Mouse (Mus musculus) forebrain, embryonic 13.5 days (tissue): ENCODE measurements at regions not wholly inside any gene's neighbourhood (a gene's known extent, or its start where the extent isn't known, plus 50 kb on each side); places are given as distances from the start of the nearest gene placed in this dataset.
"Not testable (repeated sequence)": the region's sequence is repeated elsewhere in the genome, so short reads cannot be mapped to it uniquely, and the experiment has no call there.

Experiments used
- ATAC-seq: fragments of 200-750 bp; cut with Nextera tagmentation; 2 replicates; pipeline ENCODE4 v1.8.0; 2017
- H3K27ac ChIP-seq: fragments of 300-500 bp; sonication (generic); 2 replicates; pipeline ENCODE4 v1.5.1; 2015; ENCODE audit warnings: inconsistent platforms, mild to moderate bottlenecking, moderate library complexity
- H3K27me3 ChIP-seq: fragments of 300-500 bp; sonication (generic); 2 replicates; pipeline ENCODE4 v1.6.1; 2015; ENCODE audit warnings: mild to moderate bottlenecking, inconsistent platforms
- H3K36me3 ChIP-seq: fragments of 300-500 bp; sonication (generic); 2 replicates; pipeline ENCODE4 v1.6.1; 2015; ENCODE audit warnings: mild to moderate bottlenecking, inconsistent platforms; ENCODE audit not compliant: poor library complexity, severe bottlenecking
- H3K4me1 ChIP-seq: fragments of 300-500 bp; sonication (generic); 2 replicates; pipeline ENCODE4 v1.6.1; 2015; ENCODE audit warnings: inconsistent platforms
- H3K4me2 ChIP-seq: fragments of 300-500 bp; sonication (generic); 2 replicates; pipeline ENCODE4 v1.6.1; 2015; ENCODE audit warnings: inconsistent platforms, mild to moderate bottlenecking, moderate library complexity
- H3K4me3 ChIP-seq: fragments of 300-500 bp; sonication (generic); 2 replicates; pipeline ENCODE4 v1.5.1; 2015; ENCODE audit warnings: mild to moderate bottlenecking, inconsistent platforms
- H3K9ac ChIP-seq: fragments of 300-500 bp; sonication (generic); 2 replicates; pipeline ENCODE4 v1.6.1; 2015; ENCODE audit warnings: mild to moderate bottlenecking, inconsistent platforms
- H3K9me3 ChIP-seq: fragments of 300-500 bp; sonication (generic); replicated peaks from 2 replicates; pipeline ENCODE4 v1.6.1; 2016; ENCODE audit warnings: inconsistent platforms
- WGBS: fragments of 180-500 bp; shearing (Covaris S2); methylation state at CpG from one replicate; pipeline ENCODE4 v1.1.7; 2015; 5-methylcytosine and 5-hydroxymethylcytosine counted together

DNA sequence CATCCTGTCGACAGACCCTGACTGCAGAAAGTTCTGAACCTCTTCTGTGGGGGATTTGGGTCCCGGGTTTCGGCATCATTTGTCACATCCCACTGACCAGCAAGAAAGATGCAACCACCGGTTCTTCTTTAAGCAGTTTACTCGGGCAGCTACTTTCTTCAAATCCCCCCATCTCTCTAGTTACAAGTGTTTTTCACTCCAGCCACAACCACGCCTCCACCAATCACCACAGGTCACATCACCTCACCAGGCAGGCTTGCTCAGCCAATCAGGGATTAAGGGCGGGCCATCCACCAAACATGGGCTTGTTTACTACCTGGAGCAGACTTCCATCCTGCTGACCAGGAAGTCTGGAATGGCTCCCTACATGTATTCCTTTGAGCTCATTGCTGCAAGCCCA is 119.6 kb downstream of the Tnfsf18 start:
- not testable (repeated sequence) for H3K27ac ChIP-seq, H3K36me3 ChIP-seq, H3K9ac ChIP-seq, H3K27me3 ChIP-seq, H3K4me1 ChIP-seq, H3K4me2 ChIP-seq, H3K9me3 ChIP-seq, ATAC-seq, H3K4me3 ChIP-seq
- 88% methylated on average over 7 of the region's 7 CpGs for WGBS

DNA sequence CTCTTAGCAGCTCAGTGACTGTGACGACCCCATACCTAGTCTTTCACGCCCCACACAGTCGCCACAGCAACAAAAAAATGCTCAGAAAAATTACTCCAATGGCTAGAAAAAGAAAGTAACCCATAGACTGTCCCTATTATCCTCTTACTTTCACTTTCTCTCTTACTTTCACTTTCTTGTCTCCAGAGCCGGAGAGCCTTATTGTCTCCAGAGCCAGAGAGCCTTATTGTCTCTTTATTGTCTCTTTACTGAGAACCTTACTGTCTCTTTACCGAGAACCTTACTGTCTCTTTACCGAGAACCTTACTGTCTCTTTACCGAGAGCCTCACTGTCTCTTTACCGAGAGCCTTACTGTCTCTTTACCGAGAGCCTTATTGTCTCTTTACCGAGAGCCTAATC is 119.2 kb downstream of the Tnfsf18 start:
- H3K27ac ChIP-seq, H3K4me2 ChIP-seq, H3K4me1 ChIP-seq, H3K9me3 ChIP-seq, H3K4me3 ChIP-seq, H3K36me3 ChIP-seq, H3K27me3 ChIP-seq, ATAC-seq, H3K9ac ChIP-seq: not testable (repeated sequence)
- 92% methylated on average over 10 of the region's 10 CpGs for WGBS

DNA sequence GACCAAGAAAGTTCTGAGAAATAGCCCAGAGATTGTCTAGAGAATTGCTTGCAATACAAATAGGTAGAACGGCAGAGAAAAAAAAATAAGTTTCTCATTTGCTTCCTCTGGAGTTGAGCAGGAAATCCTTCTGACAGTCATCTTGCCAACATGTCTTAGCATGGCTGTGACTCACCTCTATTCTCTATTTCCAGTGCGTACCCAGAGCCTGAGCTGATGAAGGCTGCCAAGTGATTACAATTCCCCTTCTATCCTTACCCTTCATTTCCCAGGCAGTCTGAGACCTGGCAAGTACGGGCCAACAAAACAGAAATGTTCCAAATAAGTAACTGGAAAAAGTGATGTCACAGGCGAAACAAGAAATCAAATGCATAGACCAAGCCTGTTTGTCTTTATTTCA is 113.0 kb downstream of the Tnfsf18 start:
- no peak overlapping the region for H3K27ac ChIP-seq
- H3K4me3 ChIP-seq: no peak overlapping the region
- H3K9ac ChIP-seq: no peak overlapping the region
- no peak for ATAC-seq
- no peaks in the 10 kb centered on the region for H3K9me3 ChIP-seq
- H3K27me3 ChIP-seq: no peaks in the 10 kb centered on the region
- no peaks in the 10 kb centered on the region for H3K4me1 ChIP-seq
- no peak overlapping the region for H3K4me2 ChIP-seq
- no peaks in the 10 kb centered on the region for H3K36me3 ChIP-seq
- 86% methylated on average over 4 of the region's 4 CpGs for WGBS

DNA sequence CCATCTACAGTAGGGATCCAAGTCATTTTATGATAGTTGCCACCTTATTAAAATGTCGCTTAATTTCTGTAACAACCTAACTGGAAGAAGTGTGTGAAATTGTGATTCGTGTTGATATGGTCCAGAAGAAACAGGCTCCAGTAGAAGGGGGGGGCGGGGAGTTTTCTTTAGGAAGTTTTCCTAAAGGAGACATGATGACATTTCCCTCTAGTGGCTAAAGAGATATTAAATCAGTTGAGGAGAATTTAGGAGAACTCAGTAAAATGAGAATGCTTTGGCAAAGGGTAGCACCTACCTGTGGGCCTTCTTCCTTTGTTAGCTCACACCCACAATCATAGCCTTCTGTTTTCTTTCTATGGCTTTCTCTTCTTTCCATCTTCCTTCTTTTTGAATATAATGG is 107.7 kb downstream of the Tnfsf18 start:
- Histone ChIP-seq H3K36me3 (no peaks in the 10 kb centered on the region), H3K27me3 (no peaks in the 10 kb centered on the region), H3K4me2 (no peak overlapping the region), H3K4me3 (no peak overlapping the region), H3K4me1 (no peaks in the 10 kb centered on the region), H3K9me3 (no peaks in the 10 kb centered on the region), H3K9ac (no peak overlapping the region), H3K27ac (no peak overlapping the region)
- 90% methylated on average over 3 of the region's 3 CpGs for WGBS
- no peak for ATAC-seq

DNA sequence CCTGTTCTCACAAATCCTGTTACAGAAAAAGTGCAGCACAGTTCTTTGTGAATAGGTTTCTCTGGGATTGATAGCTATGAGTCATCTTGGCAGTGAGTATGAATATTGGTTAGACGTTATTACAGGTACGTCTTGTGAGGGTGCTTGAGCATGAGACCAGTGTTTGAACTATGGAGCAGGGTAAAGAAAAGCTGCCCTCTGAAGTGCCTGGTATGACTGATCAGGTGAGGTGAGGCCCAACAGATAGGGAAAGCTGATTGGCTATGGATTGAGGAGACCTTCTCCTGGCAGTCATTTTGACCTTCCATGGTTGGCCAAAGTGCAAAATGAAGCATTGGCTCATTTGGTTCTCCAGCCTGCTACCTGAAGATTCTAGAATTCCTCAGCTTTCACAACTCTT is 106.7 kb downstream of the Tnfsf18 start:
- Histone ChIP-seq H3K4me3 (no peak overlapping the region), H3K9me3 (no peaks in the 10 kb centered on the region), H3K4me1 (no peaks in the 10 kb centered on the region), H3K4me2 (no peak overlapping the region), H3K27ac (no peak overlapping the region), H3K9ac (no peak overlapping the region), H3K27me3 (no peaks in the 10 kb centered on the region), H3K36me3 (no peaks in the 10 kb centered on the region)
- ATAC-seq: no peak
- WGBS: 95% methylated on average over 2 of the region's 2 CpGs

DNA sequence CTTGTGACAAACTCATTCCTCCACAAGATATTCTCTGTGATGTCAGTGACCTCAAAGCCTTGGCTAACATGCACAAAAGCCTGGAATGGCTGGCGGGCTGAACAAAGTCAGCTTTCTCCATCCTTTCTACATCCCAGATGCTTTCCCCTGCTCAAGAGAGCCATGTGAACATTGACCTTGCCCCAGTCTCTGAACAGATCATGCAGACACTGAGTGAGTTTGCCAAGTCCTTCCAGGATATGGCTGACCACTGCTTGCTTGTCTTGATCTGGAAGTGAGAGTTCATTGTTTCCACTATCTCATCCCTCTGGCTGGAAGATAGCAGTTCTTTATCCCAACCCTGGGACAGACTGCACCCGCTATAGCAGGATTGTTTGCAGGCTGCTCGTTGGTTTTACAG is 103.7 kb downstream of the Tnfsf18 start:
- ATAC-seq: no peak
- Histone ChIP-seq H3K27me3 (no peaks in the 10 kb centered on the region), H3K9me3 (no peaks in the 10 kb centered on the region), H3K4me1 (no peaks in the 10 kb centered on the region), H3K9ac (no peak overlapping the region), H3K27ac (no peak overlapping the region), H3K4me2 (no peak overlapping the region), H3K4me3 (no peak overlapping the region), H3K36me3 (no peaks in the 10 kb centered on the region)
- 92% methylated on average over 3 of the region's 3 CpGs for WGBS

DNA sequence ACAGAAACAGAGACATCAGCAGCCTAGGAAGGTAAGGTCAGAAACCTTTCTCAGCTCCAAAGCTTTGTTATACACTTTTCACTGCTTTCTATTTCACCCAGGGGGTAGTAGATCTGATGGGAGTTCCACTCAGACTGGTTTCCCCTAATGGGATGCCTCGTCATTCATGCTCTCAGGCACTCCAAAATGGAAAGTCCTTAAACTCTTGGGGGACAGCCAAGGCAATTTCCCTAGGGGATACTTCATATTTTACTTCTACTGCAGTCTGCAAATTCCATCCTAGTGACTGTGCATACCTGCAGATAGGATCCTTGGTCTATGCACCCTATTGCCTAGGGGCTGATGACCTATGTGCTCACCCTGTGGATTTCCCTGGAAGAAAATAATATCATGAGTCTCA is 82.1 kb downstream of the Tnfsf18 start:
- no peaks in the 10 kb centered on the region for H3K36me3 ChIP-seq
- 70% methylated on average over 1 of the region's 1 CpGs for WGBS
- no peaks in the 10 kb centered on the region for H3K27me3 ChIP-seq
- H3K4me1 ChIP-seq: peaks cover 7% of the 10 kb centered on the region; the same call in 1 of the 2 replicates
- H3K4me3 ChIP-seq: no peak overlapping the region
- H3K4me2 ChIP-seq: no peak overlapping the region
- no peaks in the 10 kb centered on the region for H3K9me3 ChIP-seq
- no peak for ATAC-seq
- H3K27ac ChIP-seq: no peak overlapping the region
- H3K9ac ChIP-seq: no peak overlapping the region

DNA sequence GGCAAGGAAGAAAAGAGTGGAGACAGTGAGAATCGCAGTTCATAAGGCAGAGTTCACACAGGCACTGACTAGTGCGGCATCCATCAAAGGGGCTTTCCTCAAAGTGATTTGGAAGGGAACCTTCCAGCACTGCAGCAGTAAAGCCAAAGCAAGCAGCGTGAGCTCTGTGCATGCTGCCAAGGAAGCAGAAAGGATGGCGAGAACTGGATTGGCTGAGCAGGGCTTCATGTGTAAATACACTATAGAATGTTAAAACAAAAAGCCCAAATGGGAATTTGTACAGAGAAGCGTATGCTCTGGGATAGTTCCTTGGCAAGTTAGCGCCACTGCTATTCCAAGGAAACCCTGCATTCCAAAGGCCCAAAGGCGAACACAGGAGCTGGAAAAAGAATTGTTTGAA is 81.5 kb downstream of the Tnfsf18 start:
- H3K4me2 ChIP-seq: no peak overlapping the region
- peak; percentile 96 for ATAC-seq
- no peaks in the 10 kb centered on the region for H3K9me3 ChIP-seq
- H3K36me3 ChIP-seq: no peaks in the 10 kb centered on the region
- no peak overlapping the region for H3K27ac ChIP-seq
- no peak overlapping the region for H3K4me3 ChIP-seq
- no peaks in the 10 kb centered on the region for H3K27me3 ChIP-seq
- no peak overlapping the region for H3K9ac ChIP-seq
- peaks cover 7% of the 10 kb centered on the region; the same call in 1 of the 2 replicates for H3K4me1 ChIP-seq
- WGBS: 51% methylated on average over 7 of the region's 7 CpGs

DNA sequence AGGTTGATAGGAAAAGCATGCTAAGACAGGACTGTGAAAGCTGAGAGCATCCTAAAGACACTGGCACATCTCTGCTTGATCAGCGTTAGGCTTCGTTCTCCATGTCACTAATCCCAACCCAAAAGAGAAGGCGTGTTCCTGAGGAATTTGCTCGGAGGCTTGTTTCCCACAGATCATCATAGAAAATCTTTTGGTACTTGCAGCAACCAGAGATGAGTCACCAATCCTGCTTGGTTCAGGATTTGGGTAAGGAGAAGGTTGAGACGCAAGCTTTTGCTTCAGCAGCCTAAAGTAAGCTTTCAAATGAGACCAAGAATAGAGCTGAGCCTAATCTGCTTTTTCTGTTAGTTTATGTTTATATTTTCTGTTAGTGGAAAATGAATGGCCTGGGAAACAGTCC is 80.7 kb downstream of the Tnfsf18 start:
- H3K9me3 ChIP-seq: no peaks in the 10 kb centered on the region
- no peak overlapping the region for H3K27ac ChIP-seq
- H3K36me3 ChIP-seq: no peaks in the 10 kb centered on the region
- WGBS: 91% methylated on average over 5 of the region's 5 CpGs
- H3K9ac ChIP-seq: no peak overlapping the region
- H3K27me3 ChIP-seq: no peaks in the 10 kb centered on the region
- H3K4me1 ChIP-seq: peaks cover 7% of the 10 kb centered on the region; the same call in 1 of the 2 replicates
- ATAC-seq: no peak
- H3K4me3 ChIP-seq: no peak overlapping the region
- no peak overlapping the region for H3K4me2 ChIP-seq

DNA sequence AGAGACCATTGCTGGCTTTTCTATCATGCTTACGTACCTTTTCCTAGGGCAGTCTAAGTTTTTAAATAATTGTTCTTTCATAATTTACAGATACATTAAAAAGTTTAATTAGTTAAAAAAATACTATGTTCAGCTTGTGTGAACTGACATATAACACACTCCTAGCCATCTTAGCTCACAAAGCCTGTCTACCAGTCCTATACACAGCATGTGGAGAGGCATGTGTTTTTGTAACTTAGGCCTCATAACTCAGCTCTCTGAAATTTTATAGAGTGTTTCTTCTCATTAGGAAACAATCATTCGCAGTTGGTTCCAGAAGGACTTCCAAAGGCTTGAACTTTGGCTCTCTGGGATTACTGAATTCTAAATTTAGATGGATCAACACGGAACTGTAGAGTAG is 76.3 kb downstream of the Tnfsf18 start:
- Histone ChIP-seq H3K36me3 (no peaks in the 10 kb centered on the region), H3K4me1 (peaks cover 1% of the 10 kb centered on the region; the same call in 1 of the 2 replicates), H3K4me3 (no peak overlapping the region), H3K27ac (no peak overlapping the region), H3K4me2 (no peak overlapping the region), H3K9me3 (no peaks in the 10 kb centered on the region), H3K9ac (no peak overlapping the region), H3K27me3 (no peaks in the 10 kb centered on the region)
- ATAC-seq: no peak
- WGBS: 80% methylated on average over 3 of the region's 3 CpGs

DNA sequence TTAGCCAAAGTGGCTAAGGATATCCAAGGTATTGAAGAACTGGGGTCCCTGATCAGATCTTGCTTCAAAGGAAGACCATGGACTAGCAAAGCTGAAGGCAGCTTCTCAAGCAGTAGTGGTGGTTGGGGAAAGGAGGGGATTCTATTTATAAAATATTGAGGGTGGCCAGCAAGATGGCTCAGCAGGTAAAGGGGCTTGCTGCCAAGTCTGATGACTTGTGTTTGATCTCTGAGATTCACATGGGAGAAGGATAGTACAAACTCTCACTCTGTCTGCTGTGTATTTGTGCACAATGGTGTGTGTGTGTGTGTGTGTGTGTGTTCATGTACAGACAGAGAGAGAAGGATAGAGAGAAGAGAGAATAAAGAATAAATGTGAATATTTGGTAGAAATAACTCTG is 73.4 kb downstream of the Tnfsf18 start:
- H3K4me1 ChIP-seq: no peaks in the 10 kb centered on the region
- no peak for ATAC-seq
- no peak overlapping the region for H3K4me3 ChIP-seq
- no peaks in the 10 kb centered on the region for H3K27me3 ChIP-seq
- H3K4me2 ChIP-seq: no peak overlapping the region
- no peak overlapping the region for H3K9ac ChIP-seq
- H3K9me3 ChIP-seq: no peaks in the 10 kb centered on the region
- H3K27ac ChIP-seq: no peak overlapping the region
- H3K36me3 ChIP-seq: no peaks in the 10 kb centered on the region

DNA sequence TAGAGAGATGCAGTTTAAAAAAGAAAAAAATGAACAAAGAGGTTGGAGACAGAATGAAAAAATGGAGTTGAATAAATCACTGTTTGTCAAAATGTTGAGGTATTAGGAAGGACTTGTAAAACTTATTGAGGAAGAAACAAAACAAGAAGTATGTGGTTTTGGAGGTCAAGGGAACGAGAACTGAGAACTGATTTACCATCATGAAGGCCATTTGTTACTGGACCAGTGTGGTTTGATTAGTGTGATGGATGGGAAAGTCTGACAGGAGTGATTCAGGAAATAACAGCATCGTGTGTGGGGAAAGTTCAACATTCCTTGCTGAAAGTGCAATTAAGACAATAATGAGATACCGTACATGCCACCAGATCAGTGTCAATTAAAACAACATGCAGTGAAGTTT is 65.9 kb downstream of the Tnfsf18 start:
- WGBS: 74% methylated on average over 3 of the region's 3 CpGs
- Histone ChIP-seq H3K4me1 (no peaks in the 10 kb centered on the region), H3K9me3 (no peaks in the 10 kb centered on the region), H3K9ac (no peak overlapping the region), H3K4me3 (no peak overlapping the region), H3K27ac (no peak overlapping the region), H3K4me2 (no peak overlapping the region), H3K27me3 (no peaks in the 10 kb centered on the region), H3K36me3 (no peaks in the 10 kb centered on the region)
- no peak for ATAC-seq
